19 mouse cellular contexts compared by ENCODE assay signal in genomic region chr3:20317233-20317632, GRCm38 (mm10). TPM values are rescaled to one million over a fixed set of nuclear protein-coding genes. Genes with fewer than 3 reads are reported as not detected.
DNase-seq lines count a peak whose midpoint lies in the region; ATAC-seq lines count a peak whose summit lies in the region.
"Had no signal": no experiment of that assay in that cellular context is flagged by ENCODE, and none has a peak within 500 bp of the region (broad histone marks: within the 10 kb centered on the region; RNA-seq: fewer than 3 reads in every experiment).

No protein-coding gene starts in this region.

- DNase-seq in R1 (ENCODE audit: low read depth, low spot score), result peak; percentile 60
- peak; percentile 7 for DNase-seq in embryo, embryonic 10.5 days (ENCODE audit: low spot score)
- peak; percentile 37 for DNase-seq in mesoderm, embryonic 11.5 days (ENCODE audit: low read depth, low spot score)
- no peak for DNase-seq in B cell, adult 2 months
- DNase-seq in cerebellum, adult 11 months, result no peak
- DNase-seq: adrenal gland, adult 8-10 months; cerebellum, adult 11-12 months; cerebellum, adult 9-10 months; cerebellum, postnatal 25 days; gastrocnemius, postnatal 10 days; heart, adult 18-20 months; heart, postnatal 14 days had no signal

- ATAC-seq in megakaryocyte-erythroid progenitor cell, adult 5-6 weeks (replicated peaks; ENCODE audit: low FRiP score, low TSS enrichment, poor library complexity, severe bottlenecking), result no peak
- ATAC-seq: CD4-positive, CD25-positive, alpha-beta regulatory T cell, adult 4 months; forebrain, embryonic 15.5 days; intestine, embryonic 16.5 days; Patski had no signal

RNA-seq across cellular contexts. Expression of gene Cpb1, which starts 41.7 kb away (rescaled TPM):
- total RNA-seq in megakaryocyte-erythroid progenitor cell, adult 5-6 weeks (2014; fragmentation: Nextera tagmentation), result not detected in 2 replicates
- not detected in 2 replicates for total RNA-seq in megakaryocyte-erythroid progenitor cell, adult 5-6 weeks (2017)
- total RNA-seq: heart, adult 18-20 months; heart, postnatal 14 days; hematopoietic stem cell, adult 5-6 weeks; MEL had no signal

RNA-seq across cellular contexts. Expression of gene Agtr1b, which starts 49.7 kb away (rescaled TPM):
- not detected in 2 replicates for total RNA-seq in megakaryocyte-erythroid progenitor cell, adult 5-6 weeks (2014; fragmentation: Nextera tagmentation)
- not detected in 2 replicates for total RNA-seq in megakaryocyte-erythroid progenitor cell, adult 5-6 weeks (2017)
- total RNA-seq: heart, adult 18-20 months; heart, postnatal 14 days; hematopoietic stem cell, adult 5-6 weeks; MEL had no signal

Comparison
In these comparisons a context has a peak if more than half of its experiments do, and no peak if none do; other contexts are left out.
1. DNase-seq: peak in R1 (single experiment), embryo, embryonic 10.5 days (single experiment) and mesoderm, embryonic 11.5 days (single experiment); none in B cell, adult 2 months (0 of 2) and cerebellum, adult 11 months (single experiment).